Mouse (Mus musculus): ENCODE measurements around the gene Spryd7. TPM values are rescaled to one million over a fixed set of nuclear protein-coding genes. Genes with fewer than 3 reads are reported as not detected.
A peak's percentile ranks its signal among the peaks of the same experiment; 100 is the strongest.
"Not testable (repeated sequence)": the region's sequence is repeated elsewhere in the genome, so short reads cannot be mapped to it uniquely, and the experiment has no call there.

The Spryd7 gene
- total RNA-seq (2021), result 17.8 and 17.9 TPM in 2 replicates
- long read RNA-seq, experiment 1, full-length matches to known transcripts, result 15 of 32 reads
- long read RNA-seq, experiment 1, partial matches to known transcripts, result 15 of 32 reads
- long read RNA-seq, experiment 1, other reads (novel, unspliced or antisense), result 2 of 32 reads
- long read RNA-seq, experiment 2, full-length matches to known transcripts, result 7 of 12 reads
- long read RNA-seq, experiment 2, partial matches to known transcripts, result 4 of 12 reads
- long read RNA-seq, experiment 2, other reads (novel, unspliced or antisense), result 1 of 12 reads

DNA sequence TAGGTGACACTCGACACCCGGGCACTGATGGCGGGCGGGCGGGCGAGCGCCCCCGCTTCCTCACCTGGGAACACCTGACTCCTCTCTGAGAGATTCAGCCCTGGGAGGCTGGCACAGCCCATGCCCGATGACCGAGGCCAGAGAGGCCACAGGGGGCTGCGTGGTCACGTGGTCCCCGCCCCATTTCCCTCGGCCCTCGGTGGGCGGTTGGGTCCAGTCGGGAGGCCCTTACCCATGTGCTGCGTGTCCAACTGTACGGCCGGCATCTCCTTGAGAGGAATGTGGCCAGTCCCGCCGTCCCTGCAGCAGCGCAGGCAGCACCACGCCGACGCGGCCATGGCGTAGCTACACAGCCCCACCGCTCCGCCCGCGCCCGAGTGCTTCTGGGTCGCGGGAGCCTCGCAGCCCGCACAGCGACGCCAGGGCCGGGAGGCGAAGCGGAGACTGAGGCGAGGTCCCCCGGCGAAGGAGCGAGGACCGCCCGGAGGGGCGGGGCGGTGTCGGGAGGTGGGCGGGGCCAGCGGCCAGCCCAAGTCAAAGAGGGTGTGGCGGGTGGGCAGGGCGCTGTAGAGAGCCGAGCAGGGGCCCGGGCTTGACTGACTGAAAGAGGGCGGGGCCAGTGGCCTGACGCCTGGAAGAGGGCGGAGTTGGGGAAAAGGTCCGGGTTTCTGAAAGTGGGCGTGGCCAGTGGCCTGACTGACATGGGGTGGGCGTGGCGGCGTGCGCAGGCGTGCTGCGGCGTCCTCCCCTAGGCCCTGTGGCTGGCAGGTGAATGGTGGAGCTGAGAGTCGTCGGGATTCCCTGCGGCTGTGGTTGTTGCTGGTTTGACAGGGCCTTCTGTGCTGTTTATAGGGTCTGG, at the start of gene Spryd7:
Spryd7 (minus strand) TSS at position 598 of the 859 bp plus-strand sequence.
- peak; percentile 98 for DNase-seq

DNA sequence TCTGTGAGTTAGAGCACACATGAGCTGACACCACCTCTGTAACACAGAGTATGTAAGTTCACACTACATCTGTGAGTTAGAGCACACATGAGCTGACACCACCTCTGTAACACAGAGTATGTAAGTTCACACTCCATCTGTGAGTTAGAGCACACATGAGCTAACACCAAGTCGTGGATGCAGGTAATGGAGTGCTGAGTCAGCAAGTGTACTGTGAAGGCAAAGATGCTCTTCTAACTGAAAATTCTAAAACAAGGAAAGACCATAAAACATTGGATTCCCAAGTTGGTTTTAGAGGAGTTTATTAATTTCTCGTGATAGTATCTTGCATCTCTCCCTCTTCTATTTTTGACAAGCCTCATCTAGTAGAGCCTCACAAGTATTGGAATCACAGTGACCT, 49.4 kb upstream of the Spryd7 start:
- not testable (repeated sequence) for DNase-seq

DNA sequence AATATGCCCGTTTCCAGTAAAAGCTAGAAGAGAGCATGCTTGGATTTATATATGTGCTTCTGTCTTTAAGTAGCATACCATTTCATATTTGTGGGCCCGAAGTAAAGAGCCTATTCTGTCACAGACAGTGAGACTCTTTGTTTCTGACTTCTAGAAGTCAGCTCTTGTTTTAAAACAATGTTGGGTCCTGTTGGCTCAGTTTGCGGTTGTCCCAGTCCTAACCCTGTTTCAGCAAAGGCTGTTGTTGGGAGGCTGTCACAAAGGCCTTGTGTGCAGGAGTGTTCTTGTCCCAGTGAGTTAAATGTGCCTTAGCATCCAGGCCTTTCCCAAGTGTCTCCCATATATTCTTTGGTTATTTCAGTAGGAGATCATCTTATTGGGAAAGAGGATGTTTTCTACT, 47.4 kb upstream of the Spryd7 start:
- no peak for DNase-seq

DNA sequence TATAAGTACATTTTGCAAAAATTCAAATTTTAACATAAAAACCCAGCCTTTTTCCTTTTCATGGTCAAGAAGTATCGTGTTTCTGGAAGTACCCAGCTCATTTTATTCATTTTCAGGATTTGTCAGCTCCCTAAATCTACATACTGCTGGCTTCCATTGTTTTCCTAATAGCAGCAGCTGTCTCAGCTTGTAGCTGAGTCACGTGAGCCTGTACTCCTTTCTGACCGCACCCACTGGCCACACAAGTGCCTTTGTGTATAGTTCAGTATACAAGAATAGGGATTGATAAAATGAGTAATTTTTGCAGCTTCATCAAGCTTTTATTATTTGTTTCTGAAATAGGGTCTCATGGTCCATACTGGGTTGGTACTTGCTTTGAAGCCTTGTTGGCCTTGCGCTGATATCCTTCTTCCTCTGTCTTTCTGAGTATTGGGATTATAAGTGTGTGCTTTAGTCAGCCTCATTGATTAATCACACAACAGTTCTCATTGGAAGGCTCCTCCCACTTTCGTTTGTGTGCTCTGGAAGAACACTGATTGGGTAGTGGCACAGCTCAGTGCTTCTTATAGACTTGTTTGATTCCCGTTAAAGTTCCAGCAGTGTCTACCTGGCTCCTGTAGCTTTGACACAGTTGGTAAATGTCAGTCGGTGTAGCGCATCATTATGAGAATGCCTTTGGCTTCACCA, 46.5 kb upstream of the Spryd7 start:
- no peak for DNase-seq

DNA sequence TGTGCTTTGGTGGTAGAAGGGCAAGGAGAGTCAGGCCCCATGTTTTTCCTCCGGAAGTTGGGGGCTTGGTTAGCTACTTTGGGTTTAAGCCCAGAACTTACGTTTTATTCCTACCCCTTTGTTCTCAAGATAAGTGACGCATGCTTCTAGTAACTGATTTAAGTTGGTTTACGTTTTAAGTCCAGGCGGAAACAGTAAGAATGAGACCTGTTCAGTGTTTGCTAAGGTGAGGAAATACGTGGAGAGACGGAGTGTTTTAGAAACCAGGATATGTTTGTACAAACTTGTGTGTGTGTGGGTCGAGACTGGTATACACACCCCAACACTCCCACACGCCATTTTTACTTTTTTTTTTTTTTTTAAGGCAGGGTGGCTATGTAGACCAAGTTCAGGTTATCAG, 44.7 kb upstream of the Spryd7 start:
- no peak for DNase-seq

DNA sequence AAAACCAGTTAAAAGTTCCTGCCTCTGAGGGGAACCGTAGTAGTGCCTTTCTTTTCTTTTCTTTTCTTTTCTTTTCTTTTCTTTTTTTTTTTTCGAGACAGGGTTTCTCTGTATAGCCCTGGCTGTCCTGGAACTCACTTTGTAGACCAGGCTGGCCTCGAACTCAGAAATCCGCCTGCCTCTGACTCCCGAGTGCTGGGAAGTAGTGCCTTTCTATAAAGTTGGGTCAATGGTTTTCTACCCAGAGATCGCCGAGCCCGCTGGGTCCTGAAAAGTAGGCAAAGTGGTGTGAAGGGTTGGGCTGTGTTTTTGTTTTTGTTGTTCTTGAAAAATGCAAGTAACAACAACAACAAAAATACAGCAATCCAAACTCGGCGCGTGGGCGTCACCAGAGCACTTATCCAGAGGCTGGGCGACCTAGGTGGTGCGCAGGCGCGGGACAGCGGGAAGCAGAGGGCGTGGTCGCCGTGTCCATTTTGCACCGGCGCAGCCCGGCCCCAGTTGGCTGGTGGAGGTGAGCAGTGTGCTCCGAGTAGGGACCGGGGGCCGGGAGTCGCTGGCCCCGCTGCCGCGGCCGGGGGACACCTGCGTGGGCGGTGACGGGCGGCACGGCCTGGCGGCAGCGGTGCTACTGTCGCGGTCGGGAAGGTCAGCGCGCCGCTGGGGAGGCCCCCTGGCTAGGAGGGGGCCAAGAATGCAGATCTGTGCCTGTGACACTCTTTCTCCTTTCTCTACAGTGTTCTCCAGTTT, 42.5 kb upstream of the Spryd7 start:
- DNase-seq, result peak; percentile 96

DNA sequence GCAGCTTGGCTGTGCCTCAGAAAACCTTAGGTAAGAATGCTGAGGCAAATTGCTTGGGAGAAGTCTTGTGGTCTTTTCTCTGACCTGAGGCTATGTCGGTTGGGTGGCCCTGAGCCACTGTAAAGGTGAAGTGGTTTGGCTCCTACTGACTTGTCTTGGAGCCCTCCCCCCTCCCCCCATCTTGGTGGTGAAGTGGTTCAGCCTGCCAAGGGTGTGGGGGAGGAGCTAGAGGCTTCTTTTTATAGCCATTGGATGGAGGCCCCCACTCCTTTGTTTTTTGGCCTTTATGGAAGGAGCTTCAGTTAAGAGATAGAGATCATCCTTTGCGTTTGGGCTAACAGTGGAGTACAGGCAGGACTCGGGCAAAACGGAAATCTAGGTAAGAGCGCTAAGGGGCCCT, 41.3 kb upstream of the Spryd7 start, which contains the start of gene Trim13:
Trim13 (plus strand) TSS at position 280 of the 400 bp plus-strand sequence.
- DNase-seq, result no peak

DNA sequence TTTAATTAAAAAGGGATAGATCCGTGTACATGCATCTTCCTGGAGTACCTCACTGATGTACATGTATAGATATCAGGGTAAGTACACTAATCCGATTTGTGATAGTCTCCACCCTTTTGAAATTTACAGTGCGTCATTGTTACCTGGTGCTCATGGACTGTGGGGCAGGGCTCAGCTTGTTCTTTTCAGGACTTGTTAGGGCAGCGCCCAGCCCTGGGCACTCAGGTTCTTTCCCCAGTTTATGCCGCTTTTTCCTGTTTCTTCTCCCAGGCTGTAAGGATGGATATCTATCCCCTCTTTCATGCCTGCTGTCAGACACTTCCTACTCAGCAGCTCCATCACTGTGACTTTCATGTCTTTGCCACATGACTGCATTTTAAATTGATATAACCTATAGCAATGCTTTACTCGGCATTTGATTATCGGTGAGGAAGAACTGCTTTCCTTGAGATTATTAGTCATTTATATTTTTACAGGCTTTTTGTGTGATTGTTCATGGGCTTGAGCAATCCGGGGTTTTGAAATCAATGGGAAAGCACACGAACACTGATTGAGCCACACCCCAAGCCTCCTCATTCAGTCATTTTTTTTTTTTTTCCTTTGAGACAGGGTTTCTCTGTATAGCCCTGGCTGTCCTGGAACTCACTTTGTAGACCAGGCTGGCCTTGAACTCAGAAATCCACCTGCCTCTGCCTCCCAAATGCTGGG, 40.2 kb upstream of the Spryd7 start:
- peak; percentile 40 for DNase-seq

DNA sequence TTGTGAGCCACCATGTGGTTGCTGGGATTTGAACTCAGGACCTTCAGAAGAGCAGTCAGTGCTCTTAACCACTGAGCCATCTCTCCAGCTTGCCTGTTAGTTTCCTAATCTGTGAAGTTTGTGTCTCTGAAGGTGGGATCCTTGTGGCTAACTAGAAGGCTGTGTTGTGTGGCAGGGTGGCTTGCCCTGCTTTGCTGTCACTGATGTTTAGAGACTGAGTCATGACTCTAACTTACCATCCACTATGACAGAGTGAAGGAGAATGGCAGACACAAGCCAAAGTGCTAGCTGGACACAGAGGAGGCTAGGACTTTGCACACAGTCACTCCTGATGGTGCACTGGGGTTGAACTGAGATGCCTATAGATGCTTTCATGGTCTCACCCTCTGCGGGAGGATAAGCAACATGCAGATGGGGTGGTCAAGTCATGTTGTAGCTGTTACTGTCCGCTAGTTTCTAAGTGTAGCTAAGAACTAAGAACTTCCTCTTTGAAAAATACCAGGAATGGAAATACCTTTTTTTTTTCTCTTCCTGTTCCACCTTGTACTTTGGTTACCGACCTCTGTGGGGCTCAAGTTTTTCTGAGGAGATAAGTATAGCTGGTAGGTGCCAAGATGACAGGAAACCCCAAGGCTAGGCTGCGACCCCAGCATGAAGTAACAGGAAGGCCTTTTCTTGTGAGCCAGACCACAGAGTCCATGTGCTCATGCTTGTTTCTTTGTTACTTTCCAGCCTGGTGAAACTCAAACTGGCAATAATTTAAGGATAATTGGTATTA, 32.8 kb upstream of the Spryd7 start:
- no peak for DNase-seq

DNA sequence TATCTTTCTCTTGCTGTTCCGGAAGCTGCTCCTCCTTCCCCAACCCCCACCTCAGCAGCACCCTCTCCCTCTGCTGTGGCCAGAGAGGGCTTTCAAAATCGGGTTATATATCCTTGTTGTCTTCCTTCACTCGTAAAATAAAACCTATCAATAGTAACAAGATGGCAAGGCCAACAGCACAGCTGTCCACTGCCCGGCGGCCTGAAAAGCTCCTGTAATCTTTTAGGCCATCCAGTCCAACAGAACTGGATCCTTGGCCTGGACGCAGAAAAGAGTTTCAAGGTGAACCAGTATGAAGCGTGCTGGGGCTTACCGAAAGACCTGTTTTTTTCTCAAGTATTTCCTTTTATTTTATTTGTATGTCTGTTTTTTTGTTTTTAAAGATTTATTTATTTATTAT, 19.3 kb upstream of the Spryd7 start:
- DNase-seq, result peak; percentile 27

DNA sequence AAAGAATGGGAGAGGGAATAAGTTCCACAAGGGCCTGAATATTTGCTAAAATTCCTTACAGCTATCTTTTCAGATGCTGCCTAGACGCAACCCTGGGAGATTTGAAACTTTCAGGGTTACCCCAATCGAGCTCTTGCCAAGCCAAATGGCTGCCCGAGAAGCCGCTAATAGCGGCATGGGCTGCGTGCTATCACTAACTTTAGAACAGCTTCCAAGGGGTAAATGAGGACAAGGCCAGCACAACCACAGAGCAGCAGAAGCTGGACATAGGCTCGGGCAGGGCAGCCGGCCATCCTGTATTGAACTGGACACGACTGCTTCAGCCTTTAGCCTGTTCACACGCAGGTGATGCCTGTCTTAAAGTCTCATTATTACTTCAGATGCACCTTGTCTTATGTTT, 18.4 kb upstream of the Spryd7 start:
- DNase-seq, result peak; percentile 47

DNA sequence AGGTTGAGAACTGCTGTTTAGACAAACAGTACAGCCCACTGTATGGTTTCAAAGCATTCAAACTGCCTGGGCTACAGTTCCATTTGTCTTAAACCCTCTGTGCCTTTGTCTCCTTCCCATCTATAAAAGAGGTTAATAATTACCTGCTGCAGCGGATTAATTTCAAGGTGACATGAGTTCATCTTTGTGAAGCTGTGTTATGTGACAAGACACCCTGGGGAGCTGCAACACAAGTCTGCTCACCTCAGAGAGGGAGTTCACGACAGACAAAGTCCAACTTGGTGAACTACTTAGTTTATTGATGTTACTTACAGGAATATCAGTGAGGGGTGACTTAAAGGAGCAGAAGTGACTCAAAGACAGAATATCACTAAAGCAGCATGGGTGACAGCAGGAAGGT, 15.4 kb upstream of the Spryd7 start:
- DNase-seq, result no peak

DNA sequence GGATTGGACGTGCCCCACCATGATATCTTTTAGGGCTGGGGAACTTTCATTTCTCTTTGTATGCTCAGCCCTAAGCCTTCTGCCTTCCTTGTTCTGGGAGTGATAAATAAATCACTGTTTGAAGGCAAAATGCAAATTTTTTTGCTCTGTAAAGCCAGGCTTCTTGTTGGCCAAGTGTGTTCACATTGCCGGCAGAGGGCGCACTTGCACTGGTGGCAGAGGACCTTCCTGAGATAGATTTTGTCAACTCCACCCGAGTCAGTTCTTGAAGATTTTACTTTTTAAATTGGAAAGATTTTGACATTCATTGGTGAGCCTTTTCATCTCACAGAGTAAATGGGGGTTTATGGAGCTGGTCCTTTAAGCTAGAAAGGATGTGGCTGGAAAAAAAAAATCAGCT, 14.7 kb upstream of the Spryd7 start:
- peak; percentile 94 for DNase-seq

DNA sequence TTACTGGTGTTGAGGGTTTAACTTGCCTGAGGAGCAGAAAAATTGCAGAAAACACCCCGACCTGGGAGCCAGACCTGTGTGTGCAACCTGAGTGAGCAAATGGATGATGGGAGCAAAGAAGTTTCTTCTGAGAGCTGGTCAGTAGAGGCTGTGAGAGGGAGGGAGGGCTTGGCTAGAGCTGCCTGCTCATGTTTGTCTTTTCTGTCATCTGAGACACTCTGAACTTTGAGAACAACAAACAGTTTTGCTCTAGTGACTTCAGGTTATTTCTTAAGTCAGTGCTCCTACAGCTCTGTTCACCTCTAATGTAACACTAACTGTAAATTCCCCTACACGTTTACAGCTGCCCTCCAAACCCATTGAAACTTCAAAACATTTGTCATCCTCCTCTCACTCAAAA, 12.7 kb upstream of the Spryd7 start:
- no peak for DNase-seq

DNA sequence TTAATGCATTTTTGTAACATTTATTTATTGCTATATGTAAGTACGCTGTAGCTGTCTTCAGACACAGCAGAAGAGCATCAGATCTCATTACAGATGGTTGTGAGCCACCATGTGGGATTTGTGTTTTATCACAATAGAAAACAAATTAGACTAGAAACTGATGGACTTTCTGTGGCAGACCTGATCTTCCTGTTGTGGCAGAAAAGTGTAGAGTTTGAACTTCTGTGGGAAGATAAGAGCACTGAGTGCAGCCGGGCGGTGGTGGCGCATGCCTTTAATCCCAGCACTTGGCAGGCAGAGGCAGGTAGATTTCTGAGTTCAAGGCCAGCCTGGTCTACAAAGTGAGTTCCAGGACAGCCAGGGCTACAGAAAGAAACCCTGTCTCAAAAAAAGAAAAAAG, 9.5 kb upstream of the Spryd7 start:
- not testable (repeated sequence) for DNase-seq

DNA sequence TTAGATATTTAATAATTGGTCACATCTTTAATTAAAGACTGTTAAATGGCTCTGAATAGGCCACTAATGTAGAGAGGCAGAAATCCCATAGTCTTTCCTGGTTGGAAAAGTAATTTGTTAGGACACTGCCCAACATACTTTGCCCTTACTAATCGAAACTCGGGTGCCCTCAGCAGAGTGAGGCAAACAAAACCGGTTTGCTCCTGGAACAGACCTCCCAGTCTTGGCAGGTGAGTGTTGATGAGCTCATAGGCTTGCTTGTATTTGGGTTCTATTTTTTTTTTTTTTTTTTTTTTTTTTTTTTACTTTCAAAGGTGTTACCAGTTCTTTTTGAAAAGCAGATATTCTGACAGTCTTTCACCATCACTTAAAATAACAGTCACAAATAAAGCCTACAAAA, 3.2 kb upstream of the Spryd7 start:
- DNase-seq, result no peak

DNA sequence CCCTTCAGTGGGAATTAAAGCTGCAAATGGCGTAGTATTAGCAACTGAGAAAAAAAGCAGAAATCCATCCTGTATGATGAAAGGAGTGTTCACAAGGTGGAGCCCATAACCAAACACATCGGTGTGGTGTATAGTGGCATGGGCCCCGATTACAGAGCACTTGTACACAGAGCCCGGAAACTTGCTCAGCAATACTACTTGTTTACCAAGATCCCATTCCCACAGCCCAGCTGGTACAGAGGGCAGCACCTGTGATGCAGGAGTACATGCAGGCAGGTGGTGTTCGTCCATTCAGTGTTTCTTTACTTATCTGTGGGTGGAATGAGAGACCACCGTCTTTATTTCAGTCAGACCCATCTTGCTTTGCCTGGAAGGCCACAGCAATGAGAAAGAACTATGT, 2.2 kb upstream of the Spryd7 start:
- no peak for DNase-seq

DNA sequence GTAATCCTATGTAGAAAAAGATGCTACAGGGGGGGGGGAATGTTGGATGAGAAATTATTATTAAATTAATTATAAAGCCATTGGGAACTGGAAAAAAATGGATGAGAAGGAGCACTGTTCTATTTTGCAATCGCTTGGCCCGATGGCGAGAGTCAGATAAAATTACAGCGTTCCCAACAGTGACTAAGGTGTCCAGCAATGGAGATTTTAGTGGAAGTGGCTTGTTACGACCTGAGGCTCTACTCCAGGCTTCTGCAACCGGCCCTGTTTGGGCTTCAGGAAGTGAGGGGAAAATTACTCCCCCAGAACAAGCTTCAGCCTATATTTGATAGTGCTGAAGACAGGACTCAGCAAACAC, 776 bp downstream of the Spryd7 start:
- no peak for DNase-seq

DNA sequence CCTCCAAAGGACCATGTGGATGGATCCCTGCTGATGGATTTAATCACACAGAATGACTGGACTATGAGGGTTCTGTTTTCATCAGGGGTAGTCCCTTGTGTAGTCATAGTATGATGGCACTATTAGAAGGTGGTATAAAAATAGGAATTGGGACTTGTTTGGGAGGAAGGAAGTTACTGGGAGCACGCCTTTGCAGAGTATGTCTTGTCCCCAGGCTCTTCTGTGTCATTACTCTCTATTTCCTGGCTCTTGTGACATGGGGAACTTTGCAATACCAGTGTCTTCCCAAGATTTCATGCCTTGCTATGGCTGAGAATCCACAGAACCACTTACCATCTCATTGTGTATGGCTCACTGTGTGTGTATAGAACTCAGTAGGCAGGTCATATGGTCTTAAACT, 8.1 kb downstream of the Spryd7 start:
- no peak for DNase-seq

DNA sequence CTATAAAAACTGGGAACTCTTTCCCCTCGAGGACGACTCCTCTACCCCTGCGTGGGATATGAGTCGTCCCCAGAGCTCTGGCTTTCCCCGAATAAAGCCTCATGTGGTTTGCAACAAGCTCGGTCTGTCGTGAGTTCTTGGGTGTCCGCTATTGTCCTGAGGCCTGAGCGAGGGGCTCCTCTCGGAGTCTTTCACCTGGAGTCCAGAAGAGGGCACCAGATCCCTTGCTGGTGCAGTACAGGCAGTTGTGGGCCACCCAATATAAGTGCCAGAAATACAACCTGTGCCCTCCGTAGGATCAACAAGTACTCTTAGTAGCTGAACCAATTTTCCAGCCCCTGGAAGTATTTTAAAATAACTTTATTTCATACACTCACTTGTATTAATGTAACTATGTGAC, 18.9 kb downstream of the Spryd7 start:
- not testable (repeated sequence) for DNase-seq
